Mouse (Mus musculus): ENCODE measurements at regions not wholly inside any gene's neighbourhood (a gene's known extent, or its start where the extent isn't known, plus 50 kb on each side); places are given as distances from the start of the nearest gene placed in this dataset.
"Not testable (repeated sequence)": the region's sequence is repeated elsewhere in the genome, so short reads cannot be mapped to it uniquely, and the experiment has no call there.

GRCm38 (mm10) chrX:103129347-103129746 lies 57.1 kb downstream of the Nap1l2 start:
- DNase-seq (ENCODE audit: low read depth, low spot score), result peak; percentile 88

GRCm38 (mm10) chrX:103109181-103109580 lies 77.3 kb downstream of the Nap1l2 start:
- peak; percentile 64 for DNase-seq (ENCODE audit: low read depth, low spot score)

- DNase-seq (ENCODE audit: low read depth, low spot score), result not testable (repeated sequence)
These were observed 118.5 kb downstream of the Nap1l2 start for GRCm38 (mm10) chrX:103067730-103068621.

GRCm38 (mm10) chrX:103067107-103067506 lies 119.3 kb downstream of the Nap1l2 start:
- not testable (repeated sequence) for DNase-seq (ENCODE audit: low read depth, low spot score)

GRCm38 (mm10) chrX:103026256-103027028 lies 98.3 kb downstream of the 1700018G05Rik start:
- DNase-seq (ENCODE audit: low read depth, low spot score), result peak; percentile 51

- peak; percentile 31 for DNase-seq (ENCODE audit: low read depth, low spot score)
These were observed 97.3 kb downstream of the 1700018G05Rik start for GRCm38 (mm10) chrX:103025495-103025894.

GRCm38 (mm10) chrX:103013425-103014057 lies 85.4 kb downstream of the 1700018G05Rik start:
- DNase-seq (ENCODE audit: low read depth, low spot score), result not testable (repeated sequence)

GRCm38 (mm10) chrX:103012298-103013243 lies 84.4 kb downstream of the 1700018G05Rik start:
- not testable (repeated sequence) for DNase-seq (ENCODE audit: low read depth, low spot score)

- DNase-seq (ENCODE audit: low read depth, low spot score), result not testable (repeated sequence)
These were observed 65.8 kb downstream of the 1700018G05Rik start for GRCm38 (mm10) chrX:102993956-102994355.

All from R1 (cell line).